Mouse (Mus musculus): ENCODE measurements around the gene 5530401A14Rik. TPM values are rescaled to one million over a fixed set of nuclear protein-coding genes. Genes with fewer than 3 reads are reported as not detected.

Gene 5530401A14Rik
- polyA plus RNA-seq, 1 experiment from 2014 or later, result not detected

Other genes starting within 250 kb of the 5530401A14Rik start
- 0.27 and 0.41 TPM in 2 replicates for gene Asic2, start 107.8 kb downstream of the 5530401A14Rik start, polyA plus RNA-seq (2014; fragmentation: Nextera tagmentation; extraction: Ambion mirVana)
- not detected in 2 replicates for gene Ccl2, start 174.9 kb downstream of the 5530401A14Rik start, polyA plus RNA-seq (2014; fragmentation: Nextera tagmentation; extraction: Ambion mirVana)
- gene Gm17268, start 177.9 kb downstream of the 5530401A14Rik start, polyA plus RNA-seq (2014; fragmentation: Nextera tagmentation; extraction: Ambion mirVana), result not detected in 2 replicates
- gene Ccl7, start 185.0 kb downstream of the 5530401A14Rik start, polyA plus RNA-seq (2014; fragmentation: Nextera tagmentation; extraction: Ambion mirVana), result not detected in 2 replicates
- not detected in 2 replicates for gene Ccl11, start 197.2 kb downstream of the 5530401A14Rik start, polyA plus RNA-seq (2014; fragmentation: Nextera tagmentation; extraction: Ambion mirVana)
- gene Ccl12, start 241.2 kb downstream of the 5530401A14Rik start, polyA plus RNA-seq (2014; fragmentation: Nextera tagmentation; extraction: Ambion mirVana), result 0.61 and 0.92 TPM in 2 replicates

All from limb, embryonic 11.5 days (tissue).